Mouse (Mus musculus) v-Abl transformed pro-B cells (cell line): ENCODE measurements around the gene Cmas.

ENCODE experiments used
- in situ Hi-C, 2 experiments: fragments of 400-800 bp; cut with MboI; formaldehyde crosslinking; loops; one replicate each; pipeline ENCODE4 v1.15.1; 2025; ENCODE audit not compliant: unreplicated experiment in 2 of 2

Cmas gene

DNA sequence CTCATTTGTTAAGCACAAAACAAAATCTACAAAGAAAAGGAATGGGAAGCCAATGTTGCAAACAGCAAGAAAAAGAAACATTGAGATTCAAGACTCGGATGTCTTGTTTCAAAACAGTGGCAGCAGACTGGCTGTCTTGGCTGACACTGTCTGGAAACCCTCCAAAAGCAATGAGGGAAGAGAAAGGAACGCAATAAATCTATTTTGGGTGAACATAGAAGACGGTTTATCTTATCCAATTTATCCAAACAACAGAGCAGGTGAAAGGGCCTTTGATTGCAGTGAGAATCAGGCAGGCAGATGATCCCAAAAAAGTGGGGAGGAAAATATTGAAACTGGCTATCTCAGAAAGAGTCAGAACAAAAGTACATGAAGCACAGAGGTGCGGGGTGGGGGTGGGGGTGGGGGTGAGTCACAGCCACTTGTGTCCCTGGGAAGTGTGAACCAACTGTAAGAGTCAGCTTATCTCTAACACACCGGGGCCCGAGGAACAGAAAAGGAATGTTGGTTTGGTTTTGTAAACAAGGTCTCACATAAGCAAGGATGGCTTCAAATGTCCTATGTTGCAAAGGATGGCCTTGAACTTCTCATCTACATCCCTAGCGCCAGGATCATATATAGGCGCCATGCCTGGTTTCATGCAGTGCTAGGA lies 8.3 kb upstream of the Cmas start:
- in situ Hi-C loops: no loop called here

DNA sequence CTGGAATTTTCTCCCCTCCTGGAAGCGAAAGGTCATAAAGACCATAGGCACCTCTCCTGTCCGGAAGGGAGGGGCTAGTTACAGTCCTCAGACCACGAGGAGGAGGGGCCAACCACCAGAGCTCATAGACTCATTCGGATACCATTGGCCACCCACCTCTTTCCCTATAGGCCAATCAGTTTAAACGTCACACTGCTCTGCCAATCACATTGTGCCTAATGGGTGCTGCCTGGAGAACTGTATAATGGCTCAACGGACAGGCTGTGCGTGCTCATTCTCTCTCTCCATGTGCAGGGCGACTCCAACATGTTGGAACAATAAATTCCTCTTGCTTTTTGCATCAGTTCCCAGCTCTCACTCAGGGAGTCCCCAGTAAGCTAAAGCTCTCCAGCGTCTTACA lies 5.1 kb upstream of the Cmas start:
- in situ Hi-C loops: loop anchor here (10.0 to 25.0 kb wide), 3 partner anchors 364 to 436 kb away; partner anchors contain the start of genes Golt1b (in 1 of the 2), Pyroxd1 (in 1 of the 2) and Recql (in 1 of the 2)

DNA sequence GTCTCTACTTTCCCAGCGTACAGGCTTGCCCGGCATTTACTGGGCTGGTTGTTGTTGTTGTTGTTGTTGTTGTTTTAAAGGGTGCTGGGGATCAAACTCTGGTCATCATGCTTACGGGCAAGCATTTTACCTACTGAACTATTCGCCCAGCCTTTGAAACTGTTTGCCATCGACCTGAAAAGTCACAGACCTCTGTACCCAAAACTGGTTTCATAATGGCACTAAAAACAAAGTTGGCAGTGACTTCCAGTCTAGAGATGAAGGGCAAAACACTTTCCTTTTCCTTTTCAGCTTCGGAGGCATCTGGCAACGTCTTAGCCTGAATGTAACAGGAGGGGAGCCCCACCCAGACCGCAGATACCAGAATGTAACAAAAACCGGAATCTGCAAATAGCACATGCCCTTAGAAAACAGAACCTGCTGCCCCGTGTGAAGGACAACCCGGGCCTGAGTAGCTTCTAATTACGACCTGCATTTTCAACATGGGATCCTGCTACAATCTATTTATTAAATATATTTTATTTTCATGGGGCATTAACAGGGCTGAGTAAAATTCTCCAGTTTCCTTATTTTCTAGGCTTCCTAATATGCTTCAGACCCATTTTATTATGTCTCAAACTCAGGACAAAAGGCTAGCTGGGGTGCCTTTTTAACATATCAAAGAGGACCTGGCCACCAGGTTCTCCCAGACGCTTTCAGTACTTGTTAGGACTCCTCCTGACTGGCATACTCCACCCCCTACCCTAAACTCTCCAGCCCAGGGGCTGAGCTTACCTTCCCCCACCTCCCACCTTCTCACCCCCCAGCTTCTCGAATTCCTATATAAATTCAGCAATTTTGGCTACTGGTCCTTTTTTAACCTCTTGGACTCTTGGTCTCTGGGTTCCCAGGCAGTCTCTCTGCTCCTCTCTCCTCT lies 3.9 kb upstream of the Cmas start:
- in situ Hi-C loops: loop anchor here (10.0 to 25.0 kb wide), 3 partner anchors 365 to 435 kb away; partner anchors contain the start of genes Golt1b (in 1 of the 2), Pyroxd1 (in 1 of the 2) and Recql (in 1 of the 2)

DNA sequence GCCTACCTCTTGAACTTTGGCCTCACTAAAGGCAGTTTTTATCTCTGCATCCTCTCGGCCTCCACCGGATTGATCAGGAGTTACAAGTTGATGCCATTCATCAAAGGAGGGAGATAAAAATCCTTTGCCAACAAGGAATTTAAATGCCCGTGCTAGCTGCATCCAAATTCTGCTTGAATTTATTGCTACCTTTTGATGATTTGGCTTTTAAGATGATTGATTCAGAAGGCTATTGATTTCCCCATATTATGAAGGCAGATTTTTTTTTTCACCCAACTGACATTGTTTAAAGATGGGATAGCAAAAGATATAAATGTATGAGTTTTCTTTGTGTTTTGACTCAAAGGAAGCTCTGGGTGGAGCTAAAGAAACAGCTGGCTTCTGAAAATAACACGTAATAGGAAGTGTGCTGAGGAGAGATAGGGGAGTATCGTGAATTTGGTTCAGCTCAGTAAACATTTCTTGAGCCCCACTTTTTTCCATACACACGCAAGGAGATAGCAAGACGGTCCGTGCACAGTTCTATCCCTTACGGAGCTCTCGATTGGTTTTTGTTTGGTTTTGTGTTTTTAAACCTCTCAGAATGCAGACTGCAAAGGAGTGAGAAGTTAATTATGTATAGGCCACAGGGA lies 964 bp downstream of the Cmas start:
- in situ Hi-C loops: loop anchor here (10.0 to 25.0 kb wide), 3 partner anchors 370 to 430 kb away; partner anchors contain the start of genes Golt1b (in 1 of the 2), Pyroxd1 (in 1 of the 2) and Recql (in 1 of the 2)

DNA sequence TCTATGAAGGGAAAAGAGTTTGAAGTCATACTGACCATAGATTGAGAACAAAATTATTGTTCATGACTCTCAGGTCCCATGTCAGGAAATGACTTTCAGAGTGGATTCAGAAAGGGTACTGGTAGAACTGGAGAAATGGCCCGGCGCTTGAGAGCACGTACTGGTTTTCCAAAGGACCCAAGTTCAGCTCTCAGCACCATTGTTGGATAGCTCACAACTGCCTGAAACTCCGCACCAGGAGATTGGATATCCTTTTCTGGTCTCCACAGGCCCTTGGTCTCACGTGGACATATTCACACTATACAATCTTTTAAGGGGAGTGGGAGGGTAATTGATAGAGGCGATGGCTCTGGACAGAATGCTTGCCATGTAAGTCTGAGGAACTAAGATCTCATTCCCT lies 1.5 kb downstream of the Cmas start:
- in situ Hi-C loops: loop anchor here (10.0 to 25.0 kb wide), 3 partner anchors 371 to 429 kb away; partner anchors contain the start of genes Golt1b (in 1 of the 2), Pyroxd1 (in 1 of the 2) and Recql (in 1 of the 2)

DNA sequence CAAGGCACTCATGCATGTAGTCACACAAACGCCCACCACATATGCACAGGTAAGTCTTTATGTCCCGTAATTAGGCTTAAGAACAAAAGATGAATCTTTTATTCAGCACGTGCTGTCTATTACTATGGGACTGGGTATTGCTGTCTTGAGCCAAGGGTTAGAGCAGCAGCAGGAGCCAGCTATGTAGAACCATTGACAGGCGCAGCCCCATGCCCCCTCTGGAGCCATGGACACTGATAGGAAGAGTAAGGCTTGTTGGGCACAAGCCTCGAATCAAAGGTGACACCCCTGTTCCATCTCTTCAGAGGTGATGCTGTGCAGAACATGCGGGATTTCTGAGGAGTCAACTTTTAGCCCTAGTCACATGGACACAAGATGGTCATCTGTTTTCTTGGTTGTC lies 2.1 kb downstream of the Cmas start:
- in situ Hi-C loops: loop anchor here (10.0 to 25.0 kb wide), 3 partner anchors 371 to 429 kb away; partner anchors contain the start of genes Golt1b (in 1 of the 2), Pyroxd1 (in 1 of the 2) and Recql (in 1 of the 2)

DNA sequence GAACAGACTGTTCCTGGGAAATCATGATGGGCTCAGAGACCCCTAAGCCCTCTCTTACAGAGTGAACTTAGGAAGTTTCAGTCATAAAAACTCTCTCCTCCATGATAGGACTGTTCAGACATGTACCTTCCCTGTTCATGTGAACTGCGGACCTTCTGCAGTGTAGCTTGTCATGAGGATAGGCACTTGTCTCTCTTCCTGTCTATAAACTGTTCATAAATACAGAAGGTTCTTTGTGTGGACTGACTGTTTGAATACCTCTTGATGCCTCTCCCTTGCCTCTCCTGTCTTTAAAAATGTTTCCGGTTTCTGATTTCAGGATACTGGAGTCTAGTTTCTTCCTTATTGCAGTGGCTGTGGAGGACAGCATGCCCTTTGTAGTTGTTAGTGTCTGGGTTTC lies 3.1 kb downstream of the Cmas start:
- in situ Hi-C loops: loop anchor here (10.0 to 25.0 kb wide), 3 partner anchors 372 to 428 kb away; partner anchors contain the start of genes Golt1b (in 1 of the 2), Pyroxd1 (in 1 of the 2) and Recql (in 1 of the 2)

DNA sequence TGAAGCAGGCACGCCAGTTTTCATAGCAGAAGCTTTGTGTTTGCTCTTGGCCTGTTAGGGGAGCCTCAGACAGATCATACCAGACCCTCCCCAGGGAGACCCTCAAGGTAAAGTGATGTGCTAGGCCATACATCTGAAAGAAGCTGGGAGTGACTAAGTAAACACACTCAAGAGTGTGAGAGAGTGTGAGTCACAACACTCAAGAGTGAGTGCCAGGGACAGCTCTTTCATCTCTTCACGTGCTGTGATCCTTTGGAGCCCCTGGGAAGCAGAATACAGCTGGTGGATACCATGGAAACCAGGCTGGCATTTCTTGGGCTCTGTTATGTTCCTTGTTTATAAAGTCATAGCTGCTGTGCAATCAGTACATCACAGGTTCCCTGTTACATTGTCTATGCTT lies 8.4 kb downstream of the Cmas start:
- in situ Hi-C loops: loop anchor here (25.0 kb wide), 2 partner anchors 378 to 422 kb away; partner anchors contain the start of genes Golt1b (in 1 of the 2) and Recql (in 1 of the 2)

DNA sequence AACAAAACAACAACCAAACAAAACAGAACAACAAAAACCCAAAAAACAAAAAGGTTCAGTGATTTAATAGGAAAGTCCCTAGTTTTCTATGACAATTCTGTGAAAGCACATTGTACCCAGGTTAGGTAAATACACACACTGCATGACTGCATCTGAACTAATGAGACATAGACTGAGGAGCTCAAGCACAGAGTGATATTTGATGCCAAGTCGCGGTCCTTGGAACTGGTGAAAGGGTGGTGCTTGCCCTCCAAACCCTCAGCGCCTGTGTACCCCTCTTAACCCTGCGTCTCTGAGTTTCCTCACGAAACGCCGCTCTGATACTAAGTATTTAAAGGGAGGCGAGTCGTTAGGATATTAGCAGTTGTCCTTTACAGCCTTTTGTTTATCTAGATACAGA lies 10.8 kb downstream of the Cmas start:
- in situ Hi-C loops: loop anchor here (25.0 kb wide), 2 partner anchors 380 to 420 kb away; partner anchors contain the start of genes Golt1b (in 1 of the 2) and Recql (in 1 of the 2)

DNA sequence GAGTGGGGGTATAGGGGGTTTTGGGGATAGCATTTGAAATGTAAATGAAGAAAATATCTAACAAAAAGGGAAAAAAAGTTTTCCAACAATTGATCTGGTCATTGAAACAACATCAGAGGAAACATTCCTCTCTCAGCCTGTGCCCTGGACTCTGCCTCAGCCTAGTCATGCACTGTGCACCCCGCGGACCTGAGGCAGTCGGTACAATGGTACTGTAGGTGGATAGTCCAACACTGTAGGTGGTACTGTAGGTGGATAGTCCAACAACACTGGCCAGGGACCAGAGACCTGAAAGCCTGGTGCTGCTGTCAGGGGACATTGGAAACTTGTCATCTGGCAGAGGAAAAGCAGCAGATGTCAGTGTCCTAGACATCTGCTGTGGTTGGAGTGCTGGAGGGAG lies 13.4 kb downstream of the Cmas start:
- in situ Hi-C loops: loop anchor here (10.0 to 25.0 kb wide), 3 partner anchors 383 to 425 kb away; partner anchors contain the start of genes Golt1b (in 1 of the 2) and Recql (in 1 of the 2)

DNA sequence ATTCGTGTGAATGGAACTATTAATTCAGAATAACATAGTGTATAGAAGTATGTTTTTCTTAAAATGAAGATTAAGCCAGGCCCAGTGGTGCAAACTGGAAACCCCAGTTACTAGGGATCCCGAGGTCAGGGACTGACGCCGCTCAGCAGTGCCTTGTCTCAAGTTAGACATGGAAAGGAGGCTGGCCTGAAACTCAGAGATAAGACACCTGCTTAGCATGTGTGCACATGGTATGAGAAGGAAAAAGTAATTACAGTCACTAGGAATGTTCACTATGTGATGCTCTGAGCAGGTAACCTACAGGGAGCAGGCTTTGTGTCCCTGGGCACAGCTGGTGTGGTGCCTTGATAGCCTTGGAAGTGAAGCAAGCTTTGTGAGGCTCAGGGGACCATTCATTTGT lies 15.2 kb downstream of the Cmas start:
- in situ Hi-C loops: loop anchor here (10.0 to 25.0 kb wide), 3 partner anchors 384 to 423 kb away; partner anchors contain the start of genes Golt1b (in 1 of the 2) and Recql (in 1 of the 2)

DNA sequence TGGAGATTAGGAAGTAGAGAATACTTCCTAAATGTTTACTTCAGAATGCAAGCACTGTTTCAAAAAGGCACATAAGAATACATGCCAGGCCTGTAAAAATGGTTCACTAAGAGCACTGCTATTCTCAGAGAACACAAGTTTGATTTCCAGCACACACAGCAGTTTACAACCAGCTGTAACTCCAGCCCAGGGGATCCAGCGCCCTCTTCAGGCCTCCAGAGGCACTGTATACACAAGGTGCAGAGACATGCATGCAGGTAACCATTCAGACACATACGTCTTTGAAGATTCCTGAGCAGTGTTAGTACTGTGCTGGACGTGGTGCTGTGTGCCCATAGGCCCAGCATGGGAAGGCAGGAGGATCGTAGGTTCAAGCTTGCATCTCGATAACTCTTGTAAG lies 17.1 kb downstream of the Cmas start:
- in situ Hi-C loops: loop anchor here (10.0 to 25.0 kb wide), 3 partner anchors 386 to 421 kb away; partner anchors contain the start of genes Golt1b (in 1 of the 2) and Recql (in 1 of the 2)

DNA sequence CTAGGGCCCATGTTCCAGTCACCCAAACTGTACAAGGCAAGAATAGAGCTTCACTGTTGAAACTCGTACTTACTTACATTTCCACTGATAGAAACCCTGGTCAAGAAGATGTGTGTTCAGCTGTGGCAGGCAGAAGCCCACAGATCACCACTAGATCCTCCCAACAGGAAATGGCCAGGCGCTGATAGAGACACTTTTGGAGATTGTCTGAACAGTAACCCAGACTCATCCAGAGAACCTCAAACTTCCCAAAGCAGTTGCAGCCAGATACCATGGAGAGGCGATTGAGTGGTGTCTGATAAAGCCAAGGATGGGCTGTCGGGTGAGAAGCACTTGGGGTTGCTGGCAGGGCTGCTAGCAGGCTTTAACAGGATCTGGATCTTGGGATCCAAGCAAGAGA lies 20.4 kb downstream of the Cmas start:
- in situ Hi-C loops: loop anchor here in 1 of 2 experiments (10.0 kb wide), 1 partner anchor 418 kb away; no protein-coding TSS in a partner anchor

DNA sequence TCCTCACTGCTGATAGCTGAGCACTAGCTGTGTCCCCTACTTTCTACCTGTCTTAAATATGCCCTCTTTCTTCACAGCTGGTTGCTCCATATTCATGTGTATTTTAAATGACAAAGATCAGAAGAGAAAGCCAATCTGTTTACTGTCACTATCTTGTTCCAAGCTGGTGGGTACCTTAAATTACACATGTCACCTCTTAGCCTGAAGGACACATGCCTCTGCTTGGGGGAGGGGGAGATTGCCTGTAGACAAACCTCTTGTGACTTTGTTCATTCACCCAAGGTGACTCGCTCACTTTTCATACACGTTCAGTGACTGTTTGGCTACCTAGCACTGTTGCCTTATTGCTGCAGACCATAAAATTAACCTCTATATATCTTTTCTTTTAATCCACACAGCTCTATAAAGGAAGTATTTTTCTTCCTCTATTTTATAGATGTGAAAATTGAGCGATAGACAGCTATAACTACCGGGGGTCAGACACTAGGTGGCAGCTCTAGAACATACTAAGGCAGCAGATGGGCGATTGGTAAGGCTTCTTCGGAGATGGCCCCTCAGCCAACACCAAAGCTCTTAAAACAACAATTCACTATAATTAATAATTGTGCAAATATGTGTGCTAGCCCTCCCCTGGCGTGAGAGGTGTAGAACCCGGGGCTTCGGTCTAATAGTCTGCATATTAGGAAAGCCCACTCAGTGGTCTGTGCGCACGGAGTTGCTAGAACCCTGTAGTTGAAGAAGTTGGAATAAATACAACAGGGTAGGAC lies 22.7 kb downstream of the Cmas start:
- in situ Hi-C loops: loop anchor here in 1 of 2 experiments (10.0 kb wide), 1 partner anchor 416 kb away; no protein-coding TSS in a partner anchor

DNA sequence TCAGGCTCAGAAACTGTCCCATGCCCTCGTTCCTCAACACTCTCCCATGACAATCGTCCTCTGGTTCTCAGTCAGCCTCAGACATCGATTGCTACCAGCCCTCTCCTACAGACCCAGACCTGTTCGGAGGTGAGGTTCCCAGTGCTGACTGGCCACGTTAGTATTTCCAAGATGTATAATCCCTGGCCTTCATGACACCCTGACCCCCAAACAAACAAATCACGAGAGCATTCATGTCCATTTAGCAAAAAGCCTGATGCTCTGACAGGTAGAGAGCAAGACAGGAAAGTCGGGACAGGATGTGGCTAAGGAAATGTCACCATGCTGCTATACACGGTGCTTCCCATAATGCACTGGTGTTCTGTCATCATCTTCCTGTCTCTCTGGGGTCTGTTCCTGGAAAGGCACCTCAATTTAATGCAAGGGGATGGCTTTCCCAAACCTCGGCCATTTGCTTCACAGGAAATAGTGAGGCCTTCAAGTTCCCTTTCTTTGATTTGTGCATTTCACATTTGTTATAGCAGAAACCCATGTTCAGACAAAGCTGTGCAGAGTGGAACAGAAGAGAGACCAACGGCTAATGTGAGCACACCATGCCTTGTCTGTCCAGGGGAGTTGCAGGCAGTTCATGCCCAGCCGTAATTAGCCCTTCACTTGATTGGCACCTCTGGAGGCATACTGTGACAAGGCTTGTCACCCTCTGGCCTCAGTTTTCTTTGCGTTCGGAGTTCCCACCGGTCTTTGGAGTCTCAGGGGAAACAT lies 23.5 kb downstream of the Cmas start:
- in situ Hi-C loops: loop anchor here in 1 of 2 experiments (5.0 to 10.0 kb wide), 2 partner anchors 253 to 415 kb away; no protein-coding TSS in a partner anchor

DNA sequence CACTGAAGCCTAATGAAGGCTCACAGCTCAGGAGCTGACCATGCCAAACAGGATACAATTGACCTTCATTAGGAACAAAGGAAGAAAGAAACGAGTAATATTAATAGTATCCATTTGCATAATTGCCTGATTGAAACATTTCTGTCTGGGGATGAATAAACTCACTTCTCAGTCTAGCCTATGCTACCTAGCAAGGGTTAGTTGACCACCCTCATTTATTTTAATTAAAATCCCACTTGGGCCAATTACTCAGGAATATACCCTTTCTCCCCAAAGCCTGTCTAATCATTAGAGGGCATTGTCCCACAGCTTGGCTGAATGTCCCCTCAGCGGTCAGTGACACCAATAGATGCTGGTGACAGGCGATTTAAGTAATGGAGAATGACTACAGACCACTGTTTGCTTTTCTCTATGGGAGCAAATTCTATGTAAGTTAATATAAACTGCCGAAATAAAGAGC lies 24.1 kb downstream of the Cmas start:
- in situ Hi-C loops: loop anchor here in 1 of 2 experiments (5.0 kb wide), 1 partner anchor 253 kb away; no protein-coding TSS in a partner anchor

DNA sequence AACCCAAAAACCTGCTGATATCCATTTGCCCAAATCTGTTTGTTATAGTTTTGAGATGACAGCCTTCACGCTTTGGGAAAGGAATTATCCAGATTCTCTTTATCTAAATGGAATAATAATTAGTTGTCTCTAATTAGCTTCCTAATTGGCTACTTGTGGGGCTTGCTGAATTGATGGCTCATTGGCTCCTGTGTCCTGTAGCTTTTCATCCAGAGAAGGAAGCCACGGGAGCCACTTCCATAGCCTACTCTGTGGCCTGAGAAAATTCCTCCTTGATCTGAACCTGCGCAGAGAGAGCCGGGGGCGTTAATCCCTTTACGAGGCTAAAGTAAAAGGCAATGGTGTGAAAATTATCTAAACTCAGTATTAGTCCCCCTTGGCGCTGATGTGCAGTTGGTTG lies 24.8 kb downstream of the Cmas start:
- in situ Hi-C loops: loop anchor here in 1 of 2 experiments (5.0 kb wide), 1 partner anchor 254 kb away; no protein-coding TSS in a partner anchor

DNA sequence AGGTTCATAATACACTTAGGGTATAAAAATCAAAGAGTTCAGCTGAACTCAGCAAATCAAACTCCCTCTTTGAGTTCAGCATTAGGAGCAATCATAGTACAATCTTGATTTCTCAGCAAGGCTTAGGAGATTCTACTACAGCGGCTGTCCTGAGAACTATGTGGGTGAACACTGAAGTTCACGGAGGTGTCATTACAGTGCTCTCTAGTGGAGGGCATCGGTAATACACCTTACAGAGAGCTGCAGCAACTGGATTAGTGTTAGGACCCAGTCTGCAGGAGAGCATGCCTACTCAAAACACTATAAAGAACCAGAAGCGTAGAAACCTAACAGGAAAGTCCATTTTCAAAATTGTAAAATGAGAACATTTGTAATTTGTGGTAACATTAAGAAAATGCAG lies 28.9 kb downstream of the Cmas start:
- in situ Hi-C loops: no loop called here
